Mouse (Mus musculus) erythroblast, embryonic 14.5 days (primary cell): ENCODE measurements at regions not wholly inside any gene's neighbourhood (a gene's known extent, or its start where the extent isn't known, plus 50 kb on each side); places are given as distances from the start of the nearest gene placed in this dataset.

Experiments used
- GATA1 ChIP-seq: IDR thresholded peaks from 2 replicates; pipeline ENCODE4 v1.6.1; 2012; ENCODE audit warnings: low read length, inconsistent platforms, mixed read lengths
- TAL1 ChIP-seq: IDR thresholded peaks from 3 replicates; pipeline ENCODE4 v1.6.1; 2012; ENCODE audit warnings: low read length, inconsistent platforms, mixed read lengths

DNA sequence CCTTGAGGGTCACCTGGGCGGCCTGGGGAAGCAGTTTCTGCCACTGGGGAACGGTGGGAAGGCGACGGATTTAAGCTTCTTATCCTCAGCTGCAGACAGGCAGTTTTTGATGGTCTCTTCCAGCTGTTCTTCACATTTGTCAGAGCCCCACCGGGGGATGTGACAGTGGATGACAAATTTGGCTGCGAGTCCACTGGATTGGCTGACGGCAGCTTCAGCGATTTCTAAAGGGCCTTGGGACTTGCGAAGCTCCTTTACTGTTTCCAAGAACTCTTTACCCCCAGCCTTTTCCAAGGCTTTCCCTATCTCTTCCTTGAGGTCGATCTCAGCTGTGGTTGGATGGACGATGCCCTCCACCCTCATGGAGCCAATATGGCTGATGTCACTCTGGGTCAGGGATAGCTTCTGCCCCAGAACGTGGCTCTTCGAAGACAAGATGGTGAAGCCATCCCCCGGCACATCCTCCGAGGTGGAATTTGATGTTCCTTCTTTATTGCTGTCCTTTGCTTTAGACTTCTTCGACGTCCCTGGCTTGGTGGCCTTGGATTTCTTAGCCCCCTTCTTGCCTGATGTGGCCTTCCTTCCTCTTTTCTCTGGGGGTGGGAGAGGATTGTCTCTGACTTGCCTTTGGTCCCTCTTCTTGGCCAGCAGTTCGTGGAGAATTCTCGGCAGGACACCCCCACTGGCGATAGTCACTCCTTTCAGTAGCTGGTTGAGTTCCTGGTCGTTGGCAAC is 1295.7 kb upstream of the A1bg start:
- TF ChIP-seq GATA1 (no peak), TAL1 (no peak)
